Mouse (Mus musculus) G1E (cell line): ENCODE measurements around the gene Slc25a19.

Experiments
- CTCF ChIP-seq: IDR thresholded peaks from 2 replicates; pipeline ENCODE4 v1.5.1; 2012; ENCODE audit warnings: low read depth, low read length, inconsistent platforms, mixed read lengths
- GATA1 ChIP-seq: IDR thresholded peaks from 2 replicates; pipeline ENCODE4 v1.6.1; 2012; ENCODE audit warnings: borderline replicate concordance, low read length, inconsistent platforms, mixed read lengths

DNA sequence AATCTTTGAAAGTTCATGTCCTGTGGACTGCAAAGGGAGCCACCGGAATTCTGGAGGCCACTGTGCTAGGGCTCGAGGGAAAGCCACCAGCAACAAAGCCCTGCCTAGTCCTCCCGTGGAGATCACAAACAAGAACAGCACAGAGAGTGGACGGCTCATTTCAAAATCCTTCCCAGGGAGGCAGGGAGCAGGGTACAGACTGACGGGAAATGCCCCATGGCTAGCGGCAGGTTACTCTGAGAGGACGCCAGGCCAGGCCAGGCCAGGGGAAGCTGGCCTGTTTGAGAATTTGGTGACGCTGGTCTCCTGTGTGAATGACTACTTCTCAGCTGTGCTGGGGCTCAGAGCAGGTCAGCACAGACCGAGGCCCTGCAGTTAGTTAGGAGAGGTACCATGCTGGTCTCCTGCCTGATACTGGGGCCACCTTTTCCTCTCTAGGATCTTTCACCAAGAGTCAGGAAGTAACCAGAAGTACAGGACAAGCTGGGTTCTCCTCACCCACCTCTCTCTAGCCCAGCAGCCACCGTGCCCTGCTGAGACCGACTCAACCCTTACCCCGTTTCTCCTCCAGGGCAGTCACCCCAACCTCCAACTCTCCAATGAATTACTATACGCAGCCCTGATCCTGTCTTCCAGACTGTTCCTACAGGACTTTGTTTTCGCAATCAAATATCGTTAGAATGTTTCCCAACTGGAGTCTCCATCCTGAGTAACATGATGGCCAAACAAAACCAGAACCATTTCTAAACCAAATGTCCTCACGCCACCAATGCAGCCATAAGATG lies 9.2 kb downstream of the Slc25a19 start:
- TF ChIP-seq CTCF, result no peak
- TF ChIP-seq GATA1, result no peak
